Mouse (Mus musculus) adrenal gland, postnatal 4 days (tissue): ENCODE measurements around the gene Prop1. TPM values are rescaled to one million over a fixed set of nuclear protein-coding genes. Genes with fewer than 3 reads are reported as not detected.

ENCODE experiments used
- DNase-seq, 2 experiments: peaks; one replicate each; pipeline ENCODE4 v3.0.0; 2021 to 2022; ENCODE audit warnings: low spot score in 2 of 2, mixed read lengths in 2 of 2
- long read RNA-seq, 2 experiments: library from polyadenylated mRNA; stranded (forward); transcript quantifications; one replicate each; pipeline ENCODE4 v2.0.0; 2021
- total RNA-seq, 2 experiments: library from RNA; stranded (reverse); gene quantifications; 2 replicates each; pipeline ENCODE4 v1.2.3; 2021

Prop1 gene
- not detected for total RNA-seq
- long read RNA-seq, experiment 1, result 0 reads
- long read RNA-seq, experiment 2, result 0 reads

GRCm38 (mm10) chr11:50953665-50954064, at the start of gene Prop1:
Prop1 (minus strand) TSS chr11:50953765.
- DNase-seq, result no peak

- DNase-seq, result no peak
Measured at GRCm38 (mm10) chr11:51003296-51003695, 49.7 kb upstream of the Prop1 start, which contains the start of gene Olfr51. Olfr51 (plus strand) TSS chr11:51003596.

- DNase-seq, result no peak
Measured at GRCm38 (mm10) chr11:50981667-50982066, 28.1 kb upstream of the Prop1 start, which contains the start of gene Olfr1377. Olfr1377 (plus strand) TSS chr11:50981967.

GRCm38 (mm10) chr11:50977216-50977615, 23.7 kb upstream of the Prop1 start:
- DNase-seq, result no peak

GRCm38 (mm10) chr11:50966230-50966629, 12.7 kb upstream of the Prop1 start, which contains the start of gene Olfr1378:
Olfr1378 (plus strand) TSS chr11:50966530.
- no peak for DNase-seq

GRCm38 (mm10) chr11:50964886-50965285, 11.3 kb upstream of the Prop1 start:
- no peak for DNase-seq

- no peak for DNase-seq
Measured at GRCm38 (mm10) chr11:50952290-50952689, 1.3 kb downstream of the Prop1 start.

GRCm38 (mm10) chr11:50943506-50943905, 10.1 kb downstream of the Prop1 start, which contains the start of gene 4933414I15Rik:
4933414I15Rik (minus strand) TSS chr11:50943765.
- no peak for DNase-seq

- DNase-seq, result no peak
Measured at GRCm38 (mm10) chr11:50942386-50942785, 11.2 kb downstream of the Prop1 start.

- no peak for DNase-seq
Measured at GRCm38 (mm10) chr11:50939621-50940366, 13.8 kb downstream of the Prop1 start.

- no peak for DNase-seq
Measured at GRCm38 (mm10) chr11:50938435-50938834, 15.1 kb downstream of the Prop1 start.

GRCm38 (mm10) chr11:50932040-50932439, 21.5 kb downstream of the Prop1 start:
- no peak for DNase-seq

GRCm38 (mm10) chr11:50931451-50931866, 22.1 kb downstream of the Prop1 start, which contains the start of gene Zfp354b:
Zfp354b (minus strand) TSS chr11:50931633.
- peak; percentile 21 to 60 for DNase-seq

GRCm38 (mm10) chr11:50931021-50931420, 22.5 kb downstream of the Prop1 start:
- DNase-seq, result no peak

GRCm38 (mm10) chr11:50930469-50931014, 23.0 kb downstream of the Prop1 start:
- no peak for DNase-seq

GRCm38 (mm10) chr11:50915671-50916320, 37.8 kb downstream of the Prop1 start, which contains the start of gene Zfp2:
Zfp2 (minus strand) TSS chr11:50916165.
- DNase-seq, result peak; percentile 66 to 67

GRCm38 (mm10) chr11:50914461-50914860, 39.1 kb downstream of the Prop1 start:
- no peak for DNase-seq

- DNase-seq, result no peak
Measured at GRCm38 (mm10) chr11:50913301-50913700, 40.3 kb downstream of the Prop1 start.

GRCm38 (mm10) chr11:50908136-50908535, 45.4 kb downstream of the Prop1 start:
- DNase-seq, result no peak
